Mouse (Mus musculus): ENCODE data around the gene Krtap2-4.

DNA sequence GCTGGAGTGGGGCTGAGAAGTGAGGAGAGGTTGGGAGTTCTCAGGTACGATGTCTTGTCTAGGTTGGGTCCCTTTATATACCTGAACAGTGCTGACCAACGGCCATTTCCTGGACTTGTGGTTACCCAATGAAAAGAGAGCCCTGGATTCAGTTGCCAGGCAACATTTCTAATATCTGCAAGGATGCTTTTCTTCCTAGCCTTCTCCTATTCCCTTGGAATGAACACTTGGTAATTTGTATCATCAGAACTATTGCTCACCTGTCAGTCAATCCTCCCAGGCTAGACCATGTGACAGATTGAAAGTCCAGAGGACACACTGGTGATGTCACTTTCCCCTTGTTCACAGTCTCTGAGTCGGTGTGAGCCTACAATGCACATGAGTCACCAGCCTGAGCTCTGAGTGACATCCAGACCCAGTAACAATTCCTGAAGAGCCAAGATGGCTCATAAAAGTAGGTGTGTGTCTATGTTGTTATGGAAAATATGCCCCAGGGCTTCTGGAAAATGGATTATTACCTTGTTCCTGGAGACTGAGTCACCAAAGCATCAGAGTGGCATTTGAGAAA, at the start of gene Krtap2-4:
- no peak for TF ChIP-seq CTCF (IDR thresholded peaks at IDR 0.05; ENCODE audit: extremely low read depth, insufficient read length, insufficient replicate concordance, low read depth, low read length)
- TF ChIP-seq POLR2A (IDR thresholded peaks at IDR 0.05; ENCODE audit: low read depth, low read length): no peak
